Mouse (Mus musculus): ENCODE data around the gene H2-M2. TPM values are rescaled to one million over a fixed set of nuclear protein-coding genes. Genes with fewer than 3 reads are reported as not detected.
"Not testable (repeated sequence)": the region's sequence is repeated elsewhere in the genome, so short reads cannot be mapped to it uniquely, and the experiment has no call there.

Gene H2-M2
- not detected in 2 replicates for polyA plus RNA-seq (2012; rRNA removed)

DNA sequence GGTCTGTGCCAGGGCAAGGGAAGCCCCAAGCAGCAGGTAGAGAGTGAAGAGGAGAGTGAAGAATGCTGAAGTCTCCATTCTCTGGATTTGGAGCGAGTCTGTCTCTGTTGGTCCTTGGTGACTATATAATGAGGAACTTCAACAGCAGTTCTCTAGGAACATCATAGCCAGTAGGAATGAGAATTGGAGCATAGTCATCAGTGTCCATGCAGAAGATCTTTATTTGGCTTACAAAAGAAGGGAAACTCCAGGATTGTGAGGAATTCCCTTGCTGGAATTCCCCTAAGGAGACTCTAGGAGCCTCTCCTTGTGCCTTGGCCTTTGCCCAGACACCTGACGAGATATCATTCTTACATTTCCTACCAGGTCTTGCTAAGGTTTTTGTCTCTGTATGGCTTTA, at the start of gene H2-M2:
H2-M2 (minus strand) TSS at position 101 of the 400 bp plus-strand sequence.
- no peak for DNase-seq (ENCODE audit: low read depth)
- TF ChIP-seq POLR2A (IDR thresholded peaks at IDR 0.05; ENCODE audit: borderline replicate concordance, extremely low read depth, insufficient read depth, insufficient read length, poor library complexity, severe bottlenecking) (no peak), CTCF (IDR thresholded peaks at IDR 0.05; ENCODE audit: borderline replicate concordance, extremely low read depth, insufficient read depth, insufficient read length) (no peak)

DNA sequence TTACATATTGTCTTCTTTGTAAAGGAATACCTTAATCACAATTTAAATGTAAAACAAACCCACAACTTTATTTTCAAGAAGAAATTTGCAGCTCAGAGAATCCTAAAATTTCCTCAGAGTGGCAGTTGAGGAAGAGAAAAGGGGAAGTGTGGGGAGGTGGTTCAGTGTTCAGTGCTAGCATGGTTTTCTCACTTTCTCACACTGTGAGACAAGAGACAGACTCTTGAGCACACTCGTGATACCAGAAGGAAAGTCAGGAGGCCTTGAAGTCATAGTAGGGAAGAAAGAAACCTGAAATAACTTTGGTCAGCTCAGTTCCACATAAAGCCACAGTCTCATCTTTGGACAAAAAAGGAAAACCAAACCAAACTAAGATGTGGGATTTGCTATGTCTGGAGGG, 42.1 kb upstream of the H2-M2 start:
- DNase-seq (ENCODE audit: low read depth) = not testable (repeated sequence)

DNA sequence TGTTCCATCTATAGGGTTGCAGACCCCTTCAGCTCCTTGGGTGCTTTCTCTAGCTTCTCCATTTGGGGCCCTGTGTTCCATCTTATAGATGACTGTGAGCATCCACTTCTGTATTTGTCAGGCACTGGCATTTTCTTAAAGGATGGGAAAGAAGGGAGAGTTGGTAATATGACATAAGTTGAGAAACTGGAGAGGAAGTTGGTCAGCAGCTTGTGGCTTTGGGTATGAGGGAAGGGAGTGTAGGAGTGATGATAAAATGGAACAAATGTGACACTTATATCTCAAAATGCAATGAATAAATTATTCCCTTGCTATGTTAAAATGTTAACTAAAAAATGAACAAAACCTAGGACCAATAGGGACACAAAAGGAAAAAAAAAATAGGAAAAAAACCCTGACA, 41.3 kb upstream of the H2-M2 start:
- DNase-seq (ENCODE audit: low read depth) = not testable (repeated sequence)

DNA sequence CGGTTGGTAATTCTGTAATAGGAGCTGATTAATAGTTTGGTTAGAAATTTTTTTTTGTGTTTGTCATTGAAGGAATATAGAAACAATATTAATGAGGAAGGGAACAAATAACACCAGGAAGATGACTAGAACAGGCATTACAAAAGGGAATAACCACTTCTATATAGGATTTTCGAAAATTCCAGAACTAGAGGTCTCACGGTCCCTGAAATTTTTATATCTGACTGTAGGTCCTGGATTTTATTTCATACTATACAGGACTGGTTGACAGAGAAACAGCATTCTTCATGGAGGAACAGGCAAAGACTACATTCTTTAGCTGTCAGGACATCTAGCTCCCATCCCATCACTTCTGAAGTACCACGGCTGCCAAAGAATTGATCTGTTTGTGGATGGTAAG, 24.4 kb upstream of the H2-M2 start, which contains the start of gene Olfr111:
Olfr111 (plus strand) TSS at position 301 of the 400 bp plus-strand sequence.
- no peak for DNase-seq (ENCODE audit: low read depth)
- TF ChIP-seq POLR2A (IDR thresholded peaks at IDR 0.05; ENCODE audit: borderline replicate concordance, extremely low read depth, insufficient read depth, insufficient read length, poor library complexity, severe bottlenecking) (no peak), CTCF (IDR thresholded peaks at IDR 0.05; ENCODE audit: borderline replicate concordance, extremely low read depth, insufficient read depth, insufficient read length) (no peak)

DNA sequence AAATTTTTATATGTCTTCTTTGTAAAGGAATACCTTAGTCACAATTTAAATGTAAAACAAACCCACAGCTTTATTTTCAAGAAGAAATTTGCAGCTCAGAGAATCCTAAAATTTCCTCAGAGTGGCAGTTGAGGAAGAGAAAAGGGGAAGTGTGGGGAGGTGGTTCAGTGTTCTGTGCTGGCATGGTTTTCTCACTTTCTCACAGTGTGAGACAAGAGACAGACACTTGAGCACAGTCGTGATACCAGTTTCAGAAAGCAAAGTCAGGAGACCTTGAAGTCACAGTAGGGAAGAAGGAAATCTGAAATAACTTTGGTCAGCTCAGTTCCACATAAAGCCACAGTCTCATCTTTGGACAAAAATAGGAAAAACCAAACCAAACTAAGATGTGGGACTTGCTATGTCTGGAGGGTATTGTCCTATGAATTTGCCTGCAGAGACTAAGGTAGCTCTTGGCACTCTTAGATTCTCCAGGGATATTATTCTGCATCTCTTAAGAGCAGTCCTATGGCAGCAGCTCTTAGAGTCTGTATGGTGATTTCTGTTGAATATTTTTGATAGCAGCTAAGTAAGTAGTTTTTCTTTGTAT, 8.7 kb upstream of the H2-M2 start, which contains the start of gene Olfr110:
Olfr110 (plus strand) TSS at position 539 of the 589 bp plus-strand sequence.
- DNase-seq (ENCODE audit: low read depth) = no peak
- no peak for TF ChIP-seq CTCF (IDR thresholded peaks at IDR 0.05; ENCODE audit: borderline replicate concordance, extremely low read depth, insufficient read depth, insufficient read length)
- no peak for TF ChIP-seq POLR2A (IDR thresholded peaks at IDR 0.05; ENCODE audit: borderline replicate concordance, extremely low read depth, insufficient read depth, insufficient read length, poor library complexity, severe bottlenecking)

DNA sequence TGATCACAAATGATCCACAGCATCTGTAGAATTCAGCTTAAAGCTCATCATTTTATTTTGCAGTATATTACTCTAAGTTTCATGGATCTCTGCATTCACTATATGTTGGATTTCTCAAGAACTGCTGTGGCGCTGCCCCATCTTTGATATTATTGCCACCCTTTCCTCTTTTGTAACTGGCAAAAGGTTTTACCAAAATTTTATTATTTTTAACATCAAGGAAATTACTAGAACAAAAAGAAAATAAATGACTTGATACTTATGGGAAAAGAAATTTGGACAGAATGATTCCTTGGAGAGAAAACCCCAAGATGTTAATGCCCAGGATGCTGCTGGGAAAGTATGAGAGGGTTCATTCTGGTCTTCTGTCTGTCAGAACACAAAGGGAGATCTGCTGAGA, 24.7 kb downstream of the H2-M2 start, which contains the start of gene Olfr109:
Olfr109 (plus strand) TSS at position 301 of the 400 bp plus-strand sequence.
- TF ChIP-seq CTCF (IDR thresholded peaks at IDR 0.05; ENCODE audit: borderline replicate concordance, extremely low read depth, insufficient read depth, insufficient read length) (no peak), POLR2A (IDR thresholded peaks at IDR 0.05; ENCODE audit: borderline replicate concordance, extremely low read depth, insufficient read depth, insufficient read length, poor library complexity, severe bottlenecking) (no peak)

DNA sequence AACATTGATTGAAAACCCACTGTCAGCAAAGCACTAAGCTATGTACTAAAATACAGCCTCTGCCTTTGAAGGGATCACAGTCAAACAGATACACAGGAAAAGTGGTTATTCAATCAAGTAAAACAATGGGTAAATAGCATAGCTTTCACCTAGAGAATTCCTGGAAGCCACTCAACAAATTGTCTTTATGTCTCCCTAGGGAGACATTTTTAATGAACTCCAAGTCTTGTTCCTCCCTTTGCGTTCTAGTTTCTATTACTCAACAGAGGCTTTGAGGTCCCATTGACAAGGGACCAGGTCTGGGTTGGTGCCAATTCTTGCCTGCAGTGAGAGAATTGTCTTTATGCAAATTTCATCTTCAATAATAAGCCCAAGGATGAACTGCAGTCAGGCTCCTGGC, 38.2 kb downstream of the H2-M2 start, which contains the start of gene Olfr108:
Olfr108 (plus strand) TSS at position 301 of the 400 bp plus-strand sequence.
- DNase-seq (ENCODE audit: low read depth) = no peak

More for the DNA sequence above, 24.7 kb downstream of the H2-M2 start, which contains the start of gene Olfr109:
- DNase-seq (ENCODE audit: low read depth) = no peak

More for the DNA sequence above, 38.2 kb downstream of the H2-M2 start, which contains the start of gene Olfr108:
- no peak for TF ChIP-seq POLR2A (IDR thresholded peaks at IDR 0.05; ENCODE audit: borderline replicate concordance, extremely low read depth, insufficient read depth, insufficient read length, poor library complexity, severe bottlenecking)

Other genes starting within 250 kb of the H2-M2 start
- not detected in 2 replicates for gene Olfr97, start 246.2 kb downstream of the H2-M2 start, polyA plus RNA-seq (2012; rRNA removed)
- gene Olfr98, start 219.8 kb downstream of the H2-M2 start, polyA plus RNA-seq (2012; rRNA removed) = not detected in 2 replicates
- gene H2-M3, start 213.3 kb downstream of the H2-M2 start, polyA plus RNA-seq (2012; rRNA removed) = 0.42 and 0.68 TPM in 2 replicates
- not detected in 2 replicates for gene Olfr99, start 200.1 kb downstream of the H2-M2 start, polyA plus RNA-seq (2012; rRNA removed)
- not detected in 2 replicates for gene Olfr101, start 179.2 kb downstream of the H2-M2 start, polyA plus RNA-seq (2012; rRNA removed)
- gene Olfr102, start 166.5 kb downstream of the H2-M2 start, polyA plus RNA-seq (2012; rRNA removed) = not detected in 2 replicates
- not detected in 2 replicates for gene Olfr103, start 143.9 kb downstream of the H2-M2 start, polyA plus RNA-seq (2012; rRNA removed)
- gene Olfr104-ps, start 124.0 kb downstream of the H2-M2 start, polyA plus RNA-seq (2012; rRNA removed) = not detected in 2 replicates
- not detected in 2 replicates for gene Olfr105-ps, start 104.5 kb downstream of the H2-M2 start, polyA plus RNA-seq (2012; rRNA removed)
- gene Olfr106-ps, start 93.2 kb downstream of the H2-M2 start, polyA plus RNA-seq (2012; rRNA removed) = not detected in 2 replicates
- not detected in 2 replicates for gene Olfr107, start 84.3 kb downstream of the H2-M2 start, polyA plus RNA-seq (2012; rRNA removed)
- gene Olfr108, start 38.1 kb downstream of the H2-M2 start, polyA plus RNA-seq (2012; rRNA removed) = not detected in 2 replicates
- gene Olfr109, start 24.6 kb downstream of the H2-M2 start, polyA plus RNA-seq (2012; rRNA removed) = not detected in 2 replicates
- gene Olfr110, start 8.9 kb upstream of the H2-M2 start, polyA plus RNA-seq (2012; rRNA removed) = not detected in 2 replicates
- 0.04 and 0.08 TPM in 2 replicates for gene Olfr111, start 24.5 kb upstream of the H2-M2 start, polyA plus RNA-seq (2012; rRNA removed)
- gene Olfr112, start 85.9 kb upstream of the H2-M2 start, polyA plus RNA-seq (2012; rRNA removed) = not detected in 2 replicates
- not detected in 2 replicates for gene Olfr113, start 94.1 kb upstream of the H2-M2 start, polyA plus RNA-seq (2012; rRNA removed)
- not detected in 2 replicates for gene Olfr114, start 109.2 kb upstream of the H2-M2 start, polyA plus RNA-seq (2012; rRNA removed)
- gene Olfr115, start 143.6 kb upstream of the H2-M2 start, polyA plus RNA-seq (2012; rRNA removed) = not detected in 2 replicates
- not detected in 2 replicates for gene Olfr116, start 143.6 kb upstream of the H2-M2 start, polyA plus RNA-seq (2012; rRNA removed)
- gene Olfr117, start 180.2 kb upstream of the H2-M2 start, polyA plus RNA-seq (2012; rRNA removed) = not detected in 2 replicates
- gene Olfr118, start 183.4 kb upstream of the H2-M2 start, polyA plus RNA-seq (2012; rRNA removed) = not detected in 2 replicates
- not detected in 2 replicates for gene Olfr119, start 213.0 kb upstream of the H2-M2 start, polyA plus RNA-seq (2012; rRNA removed)
- not detected in 2 replicates for gene Olfr120, start 238.3 kb upstream of the H2-M2 start, polyA plus RNA-seq (2012; rRNA removed)